Mouse (Mus musculus) thymus, postnatal 10 days (tissue): Measurements from ENCODE around the gene Phc1.

Source experiments
- DNase-seq, 2 experiments: peaks; one replicate each; pipeline ENCODE4 v3.0.0; 2021; ENCODE audit warnings: low spot score in 2 of 2

Gene Phc1

DNA sequence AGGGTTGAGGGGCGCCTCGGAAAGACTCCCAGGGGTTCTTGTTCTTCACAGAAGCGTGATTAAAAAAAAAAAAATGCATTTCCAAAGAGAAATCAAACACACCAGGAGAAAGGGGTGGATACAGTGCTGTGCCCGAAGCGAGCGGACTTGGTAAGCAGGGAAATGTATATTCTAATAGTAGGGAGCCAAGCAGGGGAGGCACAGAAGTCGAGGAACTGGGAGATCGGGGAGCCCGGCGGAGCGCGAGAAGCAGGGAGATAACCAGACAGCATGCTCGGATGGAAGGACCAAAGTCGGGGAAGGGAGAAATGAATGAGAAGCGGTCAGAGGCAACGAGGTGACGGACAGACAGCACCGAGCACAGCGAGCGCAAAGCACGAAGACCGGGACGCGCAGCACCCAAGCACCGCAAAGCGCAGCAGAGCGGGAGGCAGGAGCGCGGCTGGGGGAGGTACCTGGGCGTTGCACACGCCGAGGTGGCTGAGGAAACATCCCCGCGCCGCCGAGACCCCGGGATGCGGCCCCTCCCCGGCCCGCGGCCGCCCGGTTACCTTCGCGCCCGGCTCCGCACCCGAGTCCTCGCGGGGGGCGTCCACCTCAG lies 1.2 kb downstream of the Phc1 start:
- peak; percentile 66 to 69 for DNase-seq

DNA sequence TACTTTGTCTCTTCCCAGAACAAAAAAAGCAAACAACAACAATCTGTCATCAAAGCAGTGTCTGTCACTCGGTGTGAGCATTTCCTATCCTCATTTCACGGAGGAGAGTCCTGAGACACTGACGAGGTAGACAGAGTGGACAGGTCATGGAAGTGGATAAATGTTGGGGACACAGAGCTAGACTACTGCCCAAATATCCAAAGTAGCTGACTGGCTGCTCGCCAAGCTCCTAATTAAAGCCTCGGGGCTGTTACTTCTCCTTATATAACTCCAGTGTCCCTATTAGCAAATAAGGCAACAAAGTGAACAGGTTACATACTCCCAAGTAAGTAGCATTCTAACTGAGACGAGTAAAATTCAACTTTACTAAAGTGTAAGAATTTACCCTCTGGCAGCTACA lies 2.8 kb downstream of the Phc1 start:
- DNase-seq = no peak

DNA sequence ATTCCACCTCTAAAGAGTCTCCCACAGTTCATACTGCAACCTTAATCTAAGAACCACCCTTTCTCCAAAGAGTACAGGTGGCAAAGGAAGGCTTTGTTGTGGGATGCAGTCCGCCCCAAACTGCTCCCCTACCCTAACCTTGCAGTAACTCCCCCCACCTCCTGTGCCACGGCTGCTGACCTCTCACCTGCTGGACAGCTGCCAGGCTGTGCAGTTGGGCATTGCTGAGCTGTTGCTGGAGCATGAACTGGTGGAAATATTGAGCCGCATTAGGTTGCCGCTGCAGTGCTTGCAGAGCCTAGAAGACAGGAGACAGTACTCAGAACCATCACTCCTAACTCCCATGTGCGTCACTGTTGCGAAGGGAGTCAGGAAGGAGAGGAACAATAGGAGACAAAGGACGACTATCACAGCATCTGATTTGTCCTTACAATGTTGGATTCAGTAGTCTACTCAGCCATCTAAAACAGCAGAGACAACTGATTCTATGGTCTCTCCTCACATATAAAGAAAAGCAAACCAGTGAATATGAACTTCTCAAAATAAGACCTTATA lies 5.5 kb downstream of the Phc1 start:
- DNase-seq = no peak

DNA sequence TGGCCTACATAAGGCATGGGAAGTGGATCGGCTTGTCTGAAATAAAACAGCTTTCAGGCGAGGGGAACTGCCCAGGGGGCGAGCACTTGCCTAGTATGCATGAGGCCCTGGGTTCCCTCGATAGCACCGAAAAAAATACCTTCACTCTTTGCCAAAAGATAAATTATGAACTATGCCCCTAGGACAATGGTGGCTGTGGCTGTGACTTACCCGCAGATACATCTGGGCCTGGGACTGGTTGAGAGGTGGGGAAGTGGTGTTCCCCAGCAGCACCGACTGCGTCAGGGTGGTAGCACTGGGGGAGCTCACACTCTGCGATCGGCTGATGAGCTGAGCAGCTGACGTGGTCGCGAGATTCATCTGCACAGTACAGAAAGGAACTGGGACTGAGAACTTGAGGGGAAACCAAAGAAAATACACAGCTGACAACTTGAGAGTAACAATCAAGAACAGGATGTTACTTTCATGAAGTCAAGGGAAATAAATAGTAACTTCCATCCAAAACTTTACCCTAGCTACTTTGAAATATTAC lies 7.2 kb downstream of the Phc1 start:
- DNase-seq = no peak

DNA sequence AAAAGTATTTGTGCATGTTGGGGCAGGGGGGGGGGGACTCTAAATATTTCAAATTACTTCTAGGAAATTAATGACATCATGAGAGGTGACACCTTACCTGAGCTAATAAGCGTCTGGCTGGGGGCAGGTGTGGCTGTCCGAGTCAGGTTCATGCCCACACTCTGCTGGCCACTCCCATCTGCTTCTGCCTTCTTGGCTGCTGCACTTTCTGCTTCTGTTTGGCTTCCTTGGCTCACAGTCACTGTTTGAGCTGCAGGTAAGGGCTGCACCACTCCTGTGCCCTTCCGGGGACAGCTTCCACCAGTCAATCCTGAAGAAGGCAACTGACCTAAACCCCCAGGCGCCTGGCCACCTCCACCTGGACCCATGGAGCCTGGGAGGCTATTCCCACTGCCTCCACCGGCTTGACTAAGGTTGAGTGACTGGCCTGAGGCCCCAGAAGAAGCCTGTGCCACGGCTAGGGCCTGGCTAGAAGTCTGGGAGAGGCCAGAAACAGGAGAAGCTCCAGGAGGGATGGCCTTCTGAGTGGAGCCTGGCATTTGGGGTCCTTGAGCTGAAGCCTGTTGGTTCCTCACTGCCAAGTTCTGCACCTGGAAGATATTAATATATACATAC lies 14.9 kb downstream of the Phc1 start:
- no peak for DNase-seq

DNA sequence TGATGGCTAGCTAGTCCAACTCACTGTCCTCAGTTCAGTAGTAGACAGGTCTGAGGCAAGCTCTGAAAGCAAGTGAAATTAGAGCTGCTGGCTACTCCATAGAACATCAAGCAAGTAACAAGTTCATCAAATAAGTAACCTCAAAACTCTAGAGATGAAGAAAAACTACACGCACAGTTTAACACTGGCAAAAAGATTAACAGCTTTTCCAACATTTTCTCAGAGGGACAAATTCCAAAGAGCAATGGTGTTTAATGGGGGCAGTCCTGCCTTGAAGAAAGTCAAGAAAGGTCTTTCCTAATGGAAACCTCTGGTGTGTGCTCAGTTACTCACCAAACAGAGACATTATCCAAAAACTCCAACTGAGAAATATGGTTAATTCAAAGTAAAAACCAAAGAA lies 21.6 kb downstream of the Phc1 start:
- DNase-seq = no peak

DNA sequence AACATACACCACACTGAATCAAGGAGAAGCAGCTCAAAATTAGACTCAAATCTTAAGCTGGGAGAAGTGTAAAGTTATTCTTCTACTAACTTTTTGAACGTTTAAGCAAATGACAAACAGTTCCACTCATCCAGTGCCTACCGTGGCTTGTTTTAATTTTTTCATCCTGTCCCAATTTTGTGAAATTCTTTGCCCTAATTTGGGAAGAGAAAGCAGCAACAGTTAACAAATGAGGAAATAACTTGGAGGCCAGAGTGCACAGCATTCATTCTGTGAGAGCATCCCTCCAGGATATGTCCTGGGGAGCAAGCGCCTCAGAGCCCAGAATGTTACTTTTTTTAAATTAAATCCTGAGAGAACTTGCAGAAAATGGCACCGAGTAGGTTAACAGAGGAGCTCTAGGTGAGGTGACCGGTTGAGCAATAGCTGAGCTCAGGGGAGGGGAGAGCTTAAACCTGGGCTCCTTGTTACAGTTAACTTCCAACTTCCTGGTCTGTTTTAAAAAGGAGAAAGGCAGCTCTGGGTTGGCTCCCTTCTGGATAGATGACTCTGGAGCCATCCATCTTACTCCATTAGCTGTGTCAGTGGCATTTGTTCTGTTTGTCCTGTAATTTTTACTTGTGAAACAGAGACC lies 30.1 kb downstream of the Phc1 start:
- no peak for DNase-seq

DNA sequence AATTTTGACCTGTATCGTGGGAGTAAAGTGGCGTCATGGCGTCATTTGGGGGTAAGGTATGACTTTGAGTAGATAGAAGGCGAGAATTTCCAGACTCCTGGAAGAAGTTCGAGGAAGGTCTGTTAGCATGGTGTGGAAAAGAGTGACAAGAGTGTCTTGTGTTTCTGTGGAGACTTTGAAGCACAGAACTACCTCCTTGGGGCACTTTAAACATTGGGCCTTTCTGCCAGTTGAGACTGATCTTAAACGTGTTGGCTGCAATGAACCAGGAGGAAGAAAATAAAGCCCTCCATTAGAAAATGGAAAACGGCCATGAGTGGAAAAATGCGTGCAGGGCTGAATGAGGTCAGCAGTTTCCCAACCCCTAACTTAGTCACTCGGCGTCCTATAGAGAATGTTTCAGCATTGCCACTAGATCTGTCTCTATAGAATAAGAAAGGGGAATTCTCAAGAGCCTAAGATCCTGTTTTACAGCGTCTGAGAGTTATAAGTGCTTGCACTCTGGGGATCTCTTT lies 30.9 kb downstream of the Phc1 start:
- DNase-seq = no peak

DNA sequence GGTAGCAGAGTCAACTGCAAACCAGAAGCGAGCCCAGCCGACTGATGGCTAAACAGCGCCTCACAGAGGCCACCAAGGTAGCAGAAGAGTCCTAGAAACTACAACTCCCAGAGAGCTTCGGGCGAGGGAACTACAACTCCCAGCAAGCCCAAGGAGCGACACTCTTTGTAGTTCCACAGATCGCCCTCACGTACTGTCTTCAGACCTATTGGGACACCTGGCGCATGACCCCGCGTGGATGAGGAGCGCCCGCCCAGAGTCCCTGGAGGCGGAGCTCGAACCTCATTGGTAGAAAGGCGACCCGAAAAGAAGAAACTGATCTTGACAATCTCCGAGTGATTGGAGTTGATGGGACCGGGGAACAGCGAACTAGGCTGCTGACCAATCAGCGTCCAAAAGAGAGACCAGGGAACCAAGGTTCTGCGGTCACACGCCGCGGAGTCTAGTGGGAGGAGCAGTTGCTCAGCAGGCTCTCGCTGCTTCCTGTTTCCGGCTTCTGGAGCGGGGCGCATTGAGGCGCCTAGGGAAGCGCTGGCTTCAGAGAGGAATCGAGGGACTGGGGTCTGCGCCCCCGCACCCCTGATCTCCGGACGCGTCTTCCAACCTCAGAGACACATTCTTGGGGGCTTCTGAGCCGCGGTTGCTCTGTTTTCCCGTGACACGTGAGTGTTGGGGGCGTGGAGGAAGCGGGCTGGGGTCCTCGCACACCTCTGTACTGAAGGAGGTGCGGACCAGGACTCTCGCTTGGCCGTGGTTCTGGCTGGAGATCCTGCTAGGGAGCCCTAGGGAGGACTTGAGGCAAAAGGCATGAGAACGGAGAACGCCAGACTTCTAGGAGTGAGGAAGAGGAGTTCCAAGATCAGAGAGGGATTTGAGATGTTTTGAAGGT lies 31.6 kb downstream of the Phc1 start, which contains the start of gene M6pr:
TSS of gene M6pr (plus strand) at position 216 of the 889 bp plus-strand sequence.
- peak; percentile 90 to 96 for DNase-seq

DNA sequence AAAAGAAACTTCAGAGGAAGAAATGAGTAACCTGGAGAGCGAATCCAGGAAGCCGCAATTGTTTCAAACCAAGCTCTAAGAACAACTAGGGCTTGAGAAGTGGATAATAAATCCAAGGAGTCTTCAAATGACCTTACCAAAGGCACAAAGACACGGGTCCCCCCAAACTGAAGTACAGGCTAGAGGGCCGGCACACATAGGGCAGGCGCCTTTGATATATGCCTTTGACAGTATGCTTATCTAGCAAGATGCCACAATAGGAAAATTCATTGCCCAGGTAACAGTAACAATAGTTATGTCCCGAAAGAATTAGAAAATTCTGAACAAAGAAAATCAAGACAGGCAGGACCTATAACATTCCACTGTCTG lies 32.2 kb downstream of the Phc1 start:
- no peak for DNase-seq

DNA sequence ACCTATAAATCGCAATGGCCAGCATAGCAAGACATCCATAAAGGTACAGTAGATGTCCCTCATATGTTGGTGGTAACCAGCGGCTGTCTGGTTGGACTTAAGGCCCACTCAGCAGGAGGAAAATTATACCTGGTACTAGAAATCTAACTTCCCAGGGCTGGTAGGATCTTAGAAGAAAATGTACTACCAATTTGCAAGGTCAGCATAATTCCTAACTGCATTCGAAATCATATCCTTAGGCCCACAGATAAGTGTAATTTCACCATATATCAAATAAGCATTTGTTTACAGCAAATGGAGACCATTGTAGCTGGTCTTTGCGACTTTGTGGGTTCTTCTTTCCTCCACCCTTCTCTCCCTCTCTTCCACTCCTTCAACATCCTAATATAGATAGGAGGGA lies 33.7 kb downstream of the Phc1 start:
- DNase-seq = no peak

DNA sequence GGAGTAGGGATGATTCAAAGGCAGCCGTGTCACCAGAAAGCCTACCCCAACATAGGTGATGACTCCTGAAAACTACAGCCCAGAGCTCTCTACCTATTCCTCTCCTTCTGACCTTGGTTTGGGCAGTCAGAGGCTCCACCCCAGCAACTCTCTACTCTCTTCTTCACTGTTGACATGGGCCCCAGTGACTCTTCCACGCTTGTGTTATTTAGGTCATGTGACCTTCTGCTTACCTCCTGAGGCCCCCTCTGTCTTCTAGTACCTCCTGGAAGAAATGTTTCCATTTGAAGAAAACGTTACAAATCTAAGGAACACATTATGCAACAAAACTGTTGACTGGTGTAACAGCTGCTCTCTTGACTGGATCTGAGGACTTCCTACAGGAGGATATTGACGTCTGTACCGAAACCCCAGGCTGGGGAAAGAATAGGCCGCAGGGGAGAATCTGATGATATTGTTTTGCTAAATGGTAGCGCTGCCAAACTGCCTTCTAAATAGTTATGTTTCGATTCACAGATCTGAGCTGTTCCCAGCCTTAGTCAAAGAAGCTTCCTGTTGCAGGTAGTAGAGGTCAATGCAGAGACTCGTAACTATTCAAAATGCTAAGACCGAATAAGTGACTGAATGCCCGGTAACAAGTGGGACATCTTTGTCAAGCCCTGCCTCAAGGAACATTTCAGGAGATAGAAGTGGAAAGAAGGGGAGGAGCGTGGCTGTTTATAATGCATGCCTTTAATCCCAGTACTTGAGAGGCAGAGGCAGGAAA lies 35.4 kb downstream of the Phc1 start:
- no peak for DNase-seq

DNA sequence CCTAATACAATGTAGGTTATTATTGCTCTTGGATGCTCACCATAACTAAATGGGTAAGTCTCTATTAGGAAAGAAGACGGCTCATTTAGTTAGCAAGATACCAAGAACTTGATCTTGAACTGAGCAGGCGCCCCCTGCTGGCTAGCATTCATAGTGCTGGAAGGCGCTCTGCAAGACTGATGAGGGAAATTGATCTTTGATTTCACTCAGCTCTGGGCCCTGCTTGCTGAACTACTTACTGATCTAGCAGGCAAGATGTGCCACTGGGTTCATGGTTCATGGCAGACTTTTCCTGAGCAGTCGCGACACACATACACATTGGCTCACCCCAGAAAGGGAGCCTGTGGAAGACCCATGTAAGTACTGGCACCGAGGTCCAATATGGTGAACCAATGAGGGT lies 36.0 kb downstream of the Phc1 start:
- peak; percentile 43 to 82 for DNase-seq

DNA sequence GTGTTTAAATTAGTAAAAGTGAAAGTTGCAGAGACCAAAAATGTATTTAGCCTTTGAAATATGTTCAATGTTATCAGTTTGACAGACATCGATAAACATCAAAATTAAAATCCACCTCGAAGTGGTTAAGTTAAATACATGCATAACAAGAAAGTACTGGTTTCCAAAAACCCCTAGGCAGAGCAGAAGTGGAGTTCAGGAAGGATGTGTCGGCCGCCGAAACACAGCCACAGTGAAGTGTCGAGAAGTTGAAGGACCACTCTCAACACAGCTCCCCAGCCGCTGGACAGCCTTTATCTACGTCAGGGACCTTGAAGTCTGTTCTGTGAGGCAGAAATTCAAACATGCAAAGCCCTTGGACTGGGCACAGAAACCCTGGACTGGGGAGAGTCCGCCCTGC lies 36.8 kb downstream of the Phc1 start:
- DNase-seq = no peak

DNA sequence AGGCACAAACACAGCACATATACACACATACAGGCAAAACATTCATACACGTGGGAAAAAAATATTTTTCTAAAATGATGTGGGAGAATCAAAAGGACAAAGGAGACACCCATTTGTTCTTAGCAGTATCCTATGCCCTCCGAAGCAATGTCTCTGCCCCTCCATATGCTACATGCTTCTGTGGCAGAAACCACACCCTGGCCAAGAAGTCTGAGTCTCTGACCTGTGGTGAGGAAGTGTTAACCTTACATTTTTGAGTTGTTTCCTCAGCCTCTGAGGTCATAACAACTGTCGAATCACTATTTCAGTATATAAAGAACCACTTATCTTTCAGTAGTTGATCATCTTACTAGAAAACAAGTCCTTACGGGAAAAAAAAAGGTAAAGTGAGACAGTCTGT lies 37.7 kb downstream of the Phc1 start:
- no peak for DNase-seq

DNA sequence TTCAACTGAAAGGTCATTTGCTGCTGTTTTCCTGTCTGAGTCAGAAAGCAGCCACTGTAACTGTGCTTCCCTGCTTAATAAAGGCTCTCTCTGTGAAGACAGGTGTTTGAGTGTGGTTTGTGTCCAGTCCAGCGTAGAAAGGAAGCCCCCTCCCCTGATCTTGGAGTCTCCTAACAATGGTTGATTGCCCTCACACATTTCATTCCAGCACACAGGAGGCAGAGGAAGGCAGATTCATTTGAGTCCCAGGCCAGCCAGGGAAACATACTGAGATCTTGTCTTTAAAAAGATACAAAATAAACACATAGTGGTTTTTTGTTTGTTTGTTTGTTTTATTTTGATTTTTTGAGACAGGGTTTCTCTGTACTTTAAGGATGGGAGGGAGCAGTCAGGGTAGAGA lies 38.2 kb downstream of the Phc1 start:
- DNase-seq = no peak

DNA sequence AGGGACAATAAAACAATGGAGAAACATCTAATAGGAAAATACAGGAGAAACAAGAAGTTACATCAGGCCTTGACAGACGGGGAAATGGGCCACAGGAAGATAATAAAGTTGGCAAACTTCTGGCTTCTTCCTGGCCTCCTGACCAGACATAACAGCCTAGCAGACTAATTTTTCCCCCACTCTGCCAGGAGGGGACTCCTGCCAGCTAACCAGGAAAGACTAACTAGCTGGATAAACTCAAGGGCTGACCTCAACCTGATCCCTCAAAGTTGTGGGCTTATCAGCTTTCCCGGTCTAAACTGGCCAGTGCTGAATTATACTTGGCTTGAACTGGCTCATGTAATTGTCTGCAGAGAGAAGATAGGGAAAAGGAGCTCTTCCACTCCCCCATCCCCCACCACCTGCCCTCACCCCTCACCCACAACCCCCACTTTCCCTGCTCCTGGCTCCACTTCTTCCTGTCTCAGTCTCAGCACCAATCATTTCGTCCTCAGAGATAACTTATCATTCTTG lies 40.7 kb downstream of the Phc1 start:
- no peak for DNase-seq

DNA sequence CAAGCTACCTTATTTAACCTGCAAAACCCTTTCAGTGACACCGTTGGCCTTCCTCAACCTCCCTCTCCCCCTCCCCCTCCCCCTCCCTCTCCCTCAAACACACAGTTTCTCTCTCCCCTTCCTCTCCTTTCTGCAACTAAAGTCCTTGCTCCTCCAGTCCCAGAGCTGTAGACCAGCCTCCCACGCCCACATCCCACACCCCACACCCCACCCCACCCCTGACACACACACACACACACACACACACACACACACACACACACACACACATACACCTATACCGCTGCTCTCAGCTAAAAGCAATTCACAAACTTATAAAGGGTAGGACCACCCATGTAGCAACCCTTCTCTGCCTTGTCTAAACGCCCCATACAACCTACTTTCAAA lies 42.1 kb downstream of the Phc1 start:
- DNase-seq = no peak

DNA sequence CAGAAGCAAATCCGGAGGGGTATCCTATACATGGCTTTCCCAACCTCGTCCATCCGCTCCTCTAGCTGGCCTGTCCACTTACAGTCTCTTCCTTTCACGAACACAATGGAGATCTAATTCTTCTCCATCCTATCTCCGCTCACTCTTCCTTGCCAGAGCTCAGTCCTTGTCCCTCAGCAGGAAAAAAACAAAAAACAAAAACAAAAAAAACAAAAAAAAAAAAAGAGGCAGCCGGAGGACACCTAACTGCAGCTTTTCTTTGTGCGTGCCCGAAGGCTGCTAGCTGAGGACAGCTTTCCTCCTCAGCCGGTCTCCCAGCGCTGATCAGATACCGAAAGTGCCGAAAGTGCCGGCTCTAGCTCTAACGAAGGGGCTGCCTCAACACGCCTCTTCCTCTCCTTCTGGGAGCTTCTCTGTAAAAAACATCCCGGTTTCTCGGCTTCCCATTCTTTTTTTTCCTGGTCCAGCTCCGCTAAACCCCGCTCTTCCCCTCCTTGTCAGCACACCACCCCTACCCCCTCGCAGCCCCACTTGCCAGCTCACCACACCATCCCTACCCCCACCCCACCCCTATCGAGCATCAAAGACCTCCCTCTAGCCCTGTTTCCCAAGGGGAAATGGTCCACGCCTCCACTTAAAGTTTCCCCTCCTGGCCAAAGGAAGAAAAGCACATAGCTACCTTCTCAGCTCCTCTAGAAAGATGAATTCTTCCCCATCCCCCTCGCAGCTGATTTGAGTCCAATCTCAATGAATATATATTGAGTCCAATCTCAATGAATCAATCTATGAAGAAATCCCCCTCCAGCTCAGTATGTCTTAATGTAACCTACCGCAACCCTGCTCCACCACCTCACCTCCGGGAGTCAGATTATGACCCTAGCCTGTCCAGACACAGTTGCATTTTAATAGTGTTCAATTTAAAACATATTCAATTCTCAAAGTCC lies 42.8 kb downstream of the Phc1 start:
- DNase-seq = no peak

DNA sequence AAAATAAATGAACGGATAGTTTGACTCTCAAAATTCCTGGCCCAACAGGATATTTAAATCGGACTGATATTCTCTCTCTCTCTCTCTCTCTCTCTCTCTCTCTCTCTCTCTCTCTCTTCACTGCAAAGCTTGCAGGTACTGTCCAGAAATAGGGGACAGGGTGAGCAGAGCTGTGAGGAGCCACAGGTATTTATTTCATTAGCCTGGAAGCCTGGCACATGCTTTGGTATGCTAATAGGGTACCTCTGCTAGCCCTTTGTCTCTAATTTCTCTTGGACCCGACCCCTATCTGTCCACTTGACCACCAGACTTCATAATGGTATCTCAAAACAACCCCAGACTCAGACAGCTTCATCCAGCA lies 43.5 kb downstream of the Phc1 start:
- DNase-seq = no peak
